Mouse (Mus musculus): ENCODE data around the gene Wbp11. TPM values are rescaled to one million over a fixed set of nuclear protein-coding genes. Genes with fewer than 3 reads are reported as not detected.
A peak's percentile ranks its signal among the peaks of the same experiment; 100 is the strongest.

Wbp11 gene
- total and polyA plus RNA-seq, 3 experiments = 43.5 to 411 (median 294) TPM

DNA sequence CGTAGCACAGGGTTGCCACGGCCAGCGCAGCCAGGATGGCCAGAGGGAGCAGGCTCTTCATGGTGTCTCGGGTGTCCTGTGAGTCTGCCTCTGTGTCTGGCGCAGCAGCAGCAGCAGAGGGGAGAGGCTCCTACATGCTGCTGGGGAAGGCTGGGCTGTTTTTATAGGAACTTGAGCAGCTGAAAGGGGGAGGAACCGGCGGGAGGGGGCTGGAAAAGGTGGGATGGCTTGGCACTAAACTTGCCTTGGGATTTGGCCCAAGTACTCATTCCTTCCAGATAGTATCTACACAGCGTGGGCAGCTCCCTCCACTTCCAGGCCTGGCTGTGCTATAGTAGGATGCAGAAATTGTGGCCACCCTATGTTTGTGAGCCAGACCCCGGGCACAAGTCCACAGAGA lies 47.6 kb upstream of the Wbp11 start, which contains the start of gene Mgp:
Gene Mgp, minus strand, starts transcription at position 154 of the 400 bp plus-strand sequence.
- no peak for TF ChIP-seq GATA1 (IDR thresholded peaks at IDR 0.05; ENCODE audit: low read depth, low read length)
- no peak for TF ChIP-seq POLR2A (IDR thresholded peaks at IDR 0.05; ENCODE audit: control insufficient read depth in 1 of 2, insufficient read depth in 1 of 2, low read depth in 1 of 2, low read length in 2 of 2, poor library complexity in 1 of 2)
- no peak for TF ChIP-seq USF2 (IDR thresholded peaks at IDR 0.05; ENCODE audit: borderline replicate concordance in 1 of 2, insufficient read depth in 1 of 2, low read depth in 1 of 2, low read length in 2 of 2)
- no peak for TF ChIP-seq JUND (IDR thresholded peaks at IDR 0.05; ENCODE audit: low read depth, low read length)
- TF ChIP-seq CTCF (IDR thresholded peaks at IDR 0.05 in 2 of 3, conservative IDR thresholded peaks at IDR 0.05 in 1 of 3; ENCODE audit: control insufficient read depth in 1 of 3, insufficient read depth in 1 of 3, low read depth in 2 of 3, low read length in 3 of 3, poor library complexity in 1 of 3, severe bottlenecking in 1 of 3) = no peak
- TF ChIP-seq ELF1 (IDR thresholded peaks at IDR 0.05; ENCODE audit: low read depth, low read length) = no peak
- TF ChIP-seq ETS1 (IDR thresholded peaks at IDR 0.05; ENCODE audit: low read depth, low read length) = no peak
- no peak for TF ChIP-seq GABPA (IDR thresholded peaks at IDR 0.05; ENCODE audit: low read depth, low read length)
- no peak for TF ChIP-seq CHD2 (IDR thresholded peaks at IDR 0.05; ENCODE audit: low read length)
- TF ChIP-seq POLR2AphosphoS5 (IDR thresholded peaks at IDR 0.05; ENCODE audit: borderline replicate concordance, low read depth, low read length) = no peak
- no peak for TF ChIP-seq RCOR1 (IDR thresholded peaks at IDR 0.05; ENCODE audit: low read depth, low read length)
- TF ChIP-seq BHLHE40 (IDR thresholded peaks at IDR 0.05; ENCODE audit: borderline replicate concordance, low read depth, low read length) = no peak
- no peak for TF ChIP-seq MYB (IDR thresholded peaks at IDR 0.05; ENCODE audit: low read depth, low read length)
- no peak for TF ChIP-seq MAZ (IDR thresholded peaks at IDR 0.05; ENCODE audit: low read depth, low read length)
- TF ChIP-seq CHD1 (IDR thresholded peaks at IDR 0.05; ENCODE audit: low read depth, low read length) = no peak
- no peak for TF ChIP-seq UBTF (IDR thresholded peaks at IDR 0.05; ENCODE audit: borderline replicate concordance, insufficient read depth, low read depth, low read length)
- TF ChIP-seq ZC3H11A (IDR thresholded peaks at IDR 0.05; ENCODE audit: low read depth, low read length) = no peak
- no peak for TF ChIP-seq KAT2A (conservative IDR thresholded peaks at IDR 0.05; ENCODE audit: low read depth, low read length)
- Histone ChIP-seq H3K9ac (ENCODE audit: control insufficient read depth, low read depth, low read length, poor library complexity, severe bottlenecking) (no peak within 1 kb of the TSS), H3K36me3 (ENCODE audit: control insufficient read depth in 1 of 2, insufficient read depth in 2 of 2, low read length in 2 of 2) (no peaks in the 10 kb centered on the region), H3K27ac (ENCODE audit: control insufficient read depth, low read depth, low read length) (no peak within 1 kb of the TSS), H3K4me3 (ENCODE audit: control insufficient read depth in 1 of 2, insufficient read depth in 1 of 2, low read depth in 2 of 2, low read length in 2 of 2) (no peak within 1 kb of the TSS), H3K27me3 (ENCODE audit: control insufficient read depth in 1 of 2, insufficient read depth in 2 of 2, low read length in 2 of 2) (peaks cover 0 to 8% of the 10 kb centered on the region in 2 experiments; a peak in 3 of 4 replicates), H3K79me2 (ENCODE audit: control insufficient read depth, insufficient read depth, low read length, poor library complexity) (no peaks in the 10 kb centered on the region), H3K9me3 (replicated peaks; ENCODE audit: insufficient read depth, low read length) (no peaks in the 10 kb centered on the region), H3K4me1 (ENCODE audit: control insufficient read depth in 1 of 2, insufficient read depth in 2 of 2, low read length in 2 of 2) (no peaks in the 10 kb centered on the region)
- no peak for DNase-seq (ENCODE audit: low read depth, low spot score)

DNA sequence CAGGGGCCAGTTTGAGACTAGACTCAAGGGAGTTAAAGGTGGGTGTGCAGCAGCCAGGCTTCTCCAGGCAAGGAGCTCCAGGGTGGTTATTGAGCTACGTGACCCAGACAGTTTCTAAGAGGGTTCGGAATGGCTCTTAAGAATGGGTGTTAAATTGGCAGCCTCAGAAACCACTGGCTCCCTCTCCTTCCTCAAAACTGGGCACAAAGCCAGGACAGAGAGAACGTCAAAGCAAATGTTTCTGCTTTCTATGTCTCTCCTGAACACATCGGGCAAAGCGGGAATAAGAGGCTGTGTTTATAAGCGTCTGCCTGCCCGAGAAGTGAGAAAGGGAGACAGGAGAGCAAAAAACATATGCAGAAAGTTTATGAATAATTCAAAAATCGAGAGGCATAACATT lies 46.6 kb upstream of the Wbp11 start:
- no peaks in the 10 kb centered on the region for H3K4me1 ChIP-seq (ENCODE audit: control insufficient read depth in 1 of 2, insufficient read depth in 2 of 2, low read length in 2 of 2)
- no peaks in the 10 kb centered on the region for H3K9me3 ChIP-seq (replicated peaks; ENCODE audit: insufficient read depth, low read length)
- H3K27ac ChIP-seq (ENCODE audit: control insufficient read depth, low read depth, low read length) = no peak overlapping the region
- H3K27me3 ChIP-seq (ENCODE audit: control insufficient read depth in 1 of 2, insufficient read depth in 2 of 2, low read length in 2 of 2) = peaks cover 0 to 8% of the 10 kb centered on the region in 2 experiments; a peak in 3 of 4 replicates
- no peak overlapping the region for H3K9ac ChIP-seq (ENCODE audit: control insufficient read depth, low read depth, low read length, poor library complexity, severe bottlenecking)
- H3K4me3 ChIP-seq (ENCODE audit: control insufficient read depth in 1 of 2, insufficient read depth in 1 of 2, low read depth in 2 of 2, low read length in 2 of 2) = no peak overlapping the region
- peak; percentile 53 for DNase-seq (ENCODE audit: low read depth, low spot score)
- H3K79me2 ChIP-seq (ENCODE audit: control insufficient read depth, insufficient read depth, low read length, poor library complexity) = no peaks in the 10 kb centered on the region
- TF ChIP-seq UBTF (IDR thresholded peaks at IDR 0.05; ENCODE audit: borderline replicate concordance, insufficient read depth, low read depth, low read length) (no peak), NELFE (IDR thresholded peaks at IDR 0.05; ENCODE audit: low read depth, low read length) (no peak), CHD2 (IDR thresholded peaks at IDR 0.05; ENCODE audit: low read length) (no peak), MEF2A (IDR thresholded peaks at IDR 0.05; ENCODE audit: extremely low read depth, insufficient replicate concordance, low read depth, low read length, poor library complexity, severe bottlenecking) (no peak), TCF12 (IDR thresholded peaks at IDR 0.05; ENCODE audit: low read depth, low read length) (no peak), POLR2AphosphoS5 (IDR thresholded peaks at IDR 0.05; ENCODE audit: borderline replicate concordance, low read depth, low read length) (no peak), TBP (IDR thresholded peaks at IDR 0.05; ENCODE audit: low read depth, low read length) (no peak), SIN3A (IDR thresholded peaks at IDR 0.05; ENCODE audit: low read length) (no peak), ETS1 (IDR thresholded peaks at IDR 0.05; ENCODE audit: low read depth, low read length) (no peak), ELF1 (IDR thresholded peaks at IDR 0.05; ENCODE audit: low read depth, low read length) (no peak), MAX (IDR thresholded peaks at IDR 0.05; ENCODE audit: low read length) (no peak), POLR2AphosphoS2 (IDR thresholded peaks at IDR 0.05; ENCODE audit: low read length) (no peak), GABPA (IDR thresholded peaks at IDR 0.05; ENCODE audit: low read depth, low read length) (no peak), HCFC1 (IDR thresholded peaks at IDR 0.05; ENCODE audit: low read depth, low read length) (no peak)
- H3K36me3 ChIP-seq (ENCODE audit: control insufficient read depth in 1 of 2, insufficient read depth in 2 of 2, low read length in 2 of 2) = no peaks in the 10 kb centered on the region

Data from MEL (cell line).